Mouse (Mus musculus): ENCODE data around the gene 2310033P09Rik. TPM values are rescaled to one million over a fixed set of nuclear protein-coding genes. Genes with fewer than 3 reads are reported as not detected.
A peak's percentile ranks its signal among the peaks of the same experiment; 100 is the strongest.

2310033P09Rik gene
- 10 to 100 TPM; 26.6 to 27.3 TPM for total RNA-seq (2021)
- long read RNA-seq, transcript 2310033P09Rik-201 (7 exons, 1,285 nt) = major isoform, 26 of 40 reads
- long read RNA-seq, partial matches to known transcripts = 7 of 40 reads
- long read RNA-seq, other reads (novel, unspliced or antisense) = 7 of 40 reads

DNA sequence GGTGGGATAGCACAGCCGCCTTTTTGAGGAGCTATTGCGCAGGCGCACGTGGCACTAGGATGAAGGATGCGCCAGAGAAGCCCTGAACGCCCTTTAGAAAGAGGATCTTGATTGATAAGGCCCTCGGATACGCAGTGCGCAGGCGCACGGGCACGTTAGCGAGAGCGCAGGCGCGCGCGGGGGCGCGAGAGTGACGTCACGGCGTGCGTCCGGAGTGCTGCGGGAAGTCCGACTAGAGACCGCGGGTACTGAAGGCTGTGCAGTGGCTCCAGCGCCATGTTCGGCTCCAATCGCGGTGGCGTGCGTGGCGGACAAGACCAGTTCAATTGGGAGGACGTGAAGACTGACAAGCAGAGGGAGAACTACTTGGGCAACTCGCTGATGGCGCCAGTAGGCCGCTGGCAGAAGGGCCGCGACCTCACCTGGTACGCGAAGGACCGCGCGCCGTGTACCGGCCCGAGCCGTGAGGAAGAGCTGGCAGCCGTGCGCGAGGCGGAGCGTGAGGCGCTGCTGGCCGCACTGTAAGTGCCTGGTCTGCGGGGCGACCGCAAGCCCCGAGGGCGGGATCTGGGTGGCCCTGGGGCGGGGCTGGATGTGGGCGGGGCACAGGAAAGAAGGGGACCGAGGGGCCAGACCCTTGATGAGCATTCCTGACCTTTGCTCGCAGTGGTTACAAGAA, at the start of gene 2310033P09Rik:
Gene 2310033P09Rik, plus strand, starts transcription at position 169 of the 679 bp plus-strand sequence.
- DNase-seq (ENCODE audit: low spot score in 2 of 2) = peak; percentile 92 to 96

- no peak for DNase-seq (ENCODE audit: low spot score in 2 of 2)
These were observed 49.0 kb upstream of the 2310033P09Rik start for GRCm38 (mm10) chr11:59159099-59159498.

DNA sequence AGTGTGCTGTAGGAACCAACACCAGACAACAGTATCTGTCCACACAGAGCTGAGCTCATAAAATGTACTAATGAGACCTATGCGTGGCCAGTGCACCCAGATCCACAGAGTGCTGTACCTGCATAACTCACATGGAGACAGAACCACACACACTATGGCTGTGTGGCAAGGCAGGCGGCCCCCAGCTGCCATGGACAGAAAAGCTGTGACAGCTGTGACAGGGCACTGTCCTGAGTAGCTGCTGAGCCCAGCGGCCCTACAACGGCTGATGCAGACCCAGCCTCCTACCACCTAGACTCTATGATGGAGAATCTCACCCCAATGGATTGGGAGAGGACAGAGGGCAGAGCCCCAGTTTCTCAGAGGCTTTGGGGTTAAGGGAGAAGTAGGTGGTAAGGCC, 48.6 kb upstream of the 2310033P09Rik start:
- no peak for DNase-seq (ENCODE audit: low spot score in 2 of 2)

GRCm38 (mm10) chr11:59161398-59161797, 46.7 kb upstream of the 2310033P09Rik start:
- DNase-seq (ENCODE audit: low spot score in 2 of 2) = no peak

GRCm38 (mm10) chr11:59162443-59163254, 45.5 kb upstream of the 2310033P09Rik start:
- no peak for DNase-seq (ENCODE audit: low spot score in 2 of 2)

GRCm38 (mm10) chr11:59163255-59164236, 44.6 kb upstream of the 2310033P09Rik start, which contains the start of gene Iba57:
Gene Iba57 (minus strand): TSS chr11:59163739.
- DNase-seq (ENCODE audit: low spot score in 2 of 2) = peak; percentile 99

DNA sequence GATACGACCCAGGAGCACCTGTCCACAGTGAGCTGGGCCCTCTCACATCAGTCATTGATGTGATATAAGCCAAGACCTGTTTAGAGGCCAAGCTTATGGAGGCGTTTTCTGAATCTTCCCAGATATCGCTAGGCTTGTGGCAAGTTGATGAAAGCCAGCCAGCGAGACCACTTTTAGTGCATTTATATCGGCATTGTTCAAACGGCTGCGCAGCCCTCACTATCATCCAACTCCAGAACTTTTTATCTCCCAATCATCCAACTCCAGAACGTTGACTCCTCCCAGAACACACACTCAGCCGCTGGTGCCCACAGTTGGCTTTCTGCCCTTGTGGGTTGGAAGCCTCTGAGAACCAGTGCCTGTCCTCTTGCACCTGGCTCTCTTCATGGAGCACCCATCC, 43.7 kb upstream of the 2310033P09Rik start:
- DNase-seq (ENCODE audit: low spot score in 2 of 2) = no peak

DNA sequence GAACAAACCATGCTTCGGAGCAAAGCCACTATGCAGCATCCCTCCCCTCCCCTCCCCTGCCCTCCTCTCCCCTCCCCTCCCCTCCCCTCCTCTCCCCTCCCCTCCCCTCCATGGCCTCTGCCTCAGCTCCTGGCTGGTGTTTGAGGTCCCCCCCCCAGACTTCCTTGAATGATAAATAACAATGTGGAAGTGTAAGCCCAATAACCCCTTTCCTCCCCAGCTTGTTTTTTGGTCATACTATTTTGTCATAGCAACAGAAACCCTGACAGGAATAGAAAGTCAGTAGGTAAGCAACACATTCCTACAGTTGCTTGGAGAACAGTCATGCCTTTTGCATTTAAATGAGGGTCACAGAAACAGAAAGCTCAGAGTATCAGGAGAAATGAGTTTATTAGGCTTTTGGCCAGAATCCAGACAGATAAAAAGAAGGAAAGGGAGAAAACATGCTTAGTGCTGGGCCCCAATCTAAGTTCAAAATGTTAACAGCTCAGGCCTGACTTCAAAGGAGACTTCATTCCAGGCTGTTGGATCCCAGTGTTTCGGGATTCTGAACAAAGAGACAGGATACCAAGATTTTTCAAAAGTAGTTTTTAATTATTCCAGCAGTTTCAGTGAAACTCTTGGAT, 42.4 kb upstream of the 2310033P09Rik start:
- DNase-seq (ENCODE audit: low spot score in 2 of 2) = no peak

DNA sequence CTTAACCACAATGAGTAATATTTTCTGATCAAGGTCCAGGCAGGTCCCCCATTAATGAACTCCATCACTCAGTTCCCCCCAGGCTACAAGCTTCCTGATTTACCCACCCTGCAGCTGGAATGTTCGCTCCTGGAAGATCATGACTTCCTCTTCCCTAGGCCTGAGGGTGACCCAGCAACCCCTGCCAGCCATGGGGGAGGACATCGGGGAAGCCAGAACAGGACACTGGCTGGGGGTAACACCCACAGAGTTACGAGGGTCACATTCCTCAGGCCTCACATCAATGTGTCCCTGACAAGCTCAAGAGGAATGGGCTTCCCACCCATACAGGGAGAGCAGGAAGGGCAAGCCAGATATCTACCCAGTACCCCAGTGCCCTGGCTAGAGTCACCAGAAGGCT, 38.3 kb upstream of the 2310033P09Rik start:
- DNase-seq (ENCODE audit: low spot score in 2 of 2) = no peak

DNA sequence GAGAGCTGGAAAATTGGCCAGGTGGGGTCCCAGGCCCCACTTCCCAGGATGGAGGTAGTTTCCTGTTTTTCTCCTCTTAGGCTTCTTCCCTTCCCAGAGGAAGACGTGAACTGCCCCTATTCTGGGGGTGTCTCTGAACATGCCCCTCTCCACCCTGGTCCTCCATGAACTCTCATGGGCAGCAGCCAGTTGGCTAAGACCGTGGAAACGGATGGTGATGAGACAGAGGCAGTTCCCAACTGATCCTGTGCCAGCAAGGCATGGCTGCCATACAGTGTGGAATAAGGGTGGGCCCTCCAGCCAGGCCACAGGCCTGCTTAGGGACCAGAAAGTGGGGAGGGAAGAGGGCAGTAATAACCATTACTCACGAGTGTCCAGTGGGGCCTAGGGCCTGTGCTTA, 37.6 kb upstream of the 2310033P09Rik start:
- DNase-seq (ENCODE audit: low spot score in 2 of 2) = no peak

DNA sequence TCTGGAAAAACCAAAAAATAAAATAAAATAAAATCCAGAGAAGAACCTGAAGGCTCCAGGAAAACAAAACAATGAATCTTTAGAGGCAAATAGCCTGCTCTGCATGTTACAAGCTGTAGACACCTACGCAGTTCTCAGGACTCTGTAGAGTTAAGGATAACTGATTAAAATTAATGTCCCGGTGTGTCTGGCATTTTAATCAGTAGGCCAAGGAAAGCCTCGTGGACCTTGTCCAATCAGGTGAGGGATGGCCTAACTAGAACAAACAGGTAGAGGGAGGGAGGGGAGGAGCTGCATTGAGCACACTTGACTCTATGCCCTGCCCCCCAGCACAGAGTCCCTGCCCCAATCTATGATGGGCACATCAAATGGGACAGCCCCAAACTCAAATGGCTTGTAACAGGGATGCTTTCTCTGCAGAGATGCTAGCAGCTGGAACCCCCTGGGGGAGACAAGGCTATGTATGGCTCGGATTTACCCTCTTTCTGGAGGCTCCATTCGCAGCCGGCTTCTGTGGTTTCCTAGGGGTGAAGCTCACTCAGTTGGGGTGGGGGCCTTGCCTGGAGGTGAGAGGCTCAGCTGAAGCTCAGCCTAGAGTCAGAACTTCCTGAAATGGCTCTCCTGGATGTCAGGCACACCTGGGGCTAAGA, 33.8 kb upstream of the 2310033P09Rik start:
- no peak for DNase-seq (ENCODE audit: low spot score in 2 of 2)

DNA sequence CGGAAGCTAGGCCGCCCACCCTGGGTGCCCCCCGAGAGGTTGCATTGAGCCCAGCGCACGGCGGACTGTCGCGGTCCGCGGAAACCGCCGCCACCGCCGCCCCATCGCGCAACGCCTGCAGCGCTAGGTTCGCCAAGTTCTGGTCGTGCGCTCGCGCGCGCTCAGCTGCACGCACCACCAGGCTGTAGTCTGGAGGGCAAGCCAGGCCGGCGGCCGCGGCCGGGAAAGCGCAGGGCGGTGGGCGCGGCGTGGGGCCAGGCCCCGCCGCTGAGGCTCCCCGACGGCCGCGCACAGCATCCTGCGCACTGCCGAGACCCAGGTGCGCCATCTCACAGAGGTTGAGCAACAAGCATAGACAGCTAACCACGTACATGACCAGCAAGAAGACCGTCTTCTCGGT, 31.6 kb upstream of the 2310033P09Rik start:
- DNase-seq (ENCODE audit: low spot score in 2 of 2) = no peak

DNA sequence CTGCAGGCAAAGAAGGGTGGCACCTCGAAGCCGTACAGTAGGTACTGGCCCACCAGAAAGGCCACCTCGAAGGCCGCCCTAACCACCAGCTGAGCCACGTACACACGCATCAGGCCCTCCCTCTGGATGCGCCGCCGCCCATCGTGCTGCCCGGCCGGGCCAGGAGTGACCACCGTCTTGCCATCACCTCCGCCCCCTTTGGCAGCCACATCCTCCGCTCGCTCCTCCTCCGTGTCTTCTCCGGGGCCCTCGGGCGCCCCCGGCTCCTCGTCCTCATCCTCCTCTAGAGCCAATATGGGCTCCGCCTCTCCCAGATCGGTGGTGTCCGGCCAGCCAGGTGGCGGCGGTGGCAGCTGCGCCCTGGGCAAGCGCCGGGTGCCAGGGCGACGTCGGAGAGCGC, 31.2 kb upstream of the 2310033P09Rik start:
- no peak for DNase-seq (ENCODE audit: low spot score in 2 of 2)

- DNase-seq (ENCODE audit: low spot score in 2 of 2) = peak; percentile 24 to 35
These were observed 25.2 kb upstream of the 2310033P09Rik start, which contains the start of gene Gjc2 for GRCm38 (mm10) chr11:59182864-59183331. Gene Gjc2 (minus strand): TSS chr11:59183213.

- DNase-seq (ENCODE audit: low spot score in 2 of 2) = peak in 1 of 2 experiments; percentile 66
These were observed 24.3 kb upstream of the 2310033P09Rik start for GRCm38 (mm10) chr11:59183821-59184220.

DNA sequence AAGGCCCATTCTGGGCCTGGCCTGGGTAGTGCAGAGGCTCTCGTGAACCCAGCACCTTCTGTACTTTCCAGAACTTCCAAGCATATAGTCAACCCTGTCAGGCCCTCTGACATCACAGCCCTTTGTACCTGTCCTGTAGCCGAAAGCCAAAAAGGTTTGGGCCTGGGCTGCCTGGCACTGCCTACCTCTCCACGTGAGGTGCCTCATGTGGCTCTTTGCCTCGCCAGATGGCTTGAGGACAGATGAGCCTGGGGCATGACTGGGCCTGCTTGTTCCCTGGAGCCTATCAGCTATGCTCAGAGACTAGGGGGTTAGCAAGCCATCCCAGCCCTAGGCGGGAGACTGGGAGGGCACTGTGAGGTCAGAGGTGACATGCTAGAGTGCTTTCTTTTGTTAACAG, 22.6 kb upstream of the 2310033P09Rik start:
- DNase-seq (ENCODE audit: low spot score in 2 of 2) = no peak

- DNase-seq (ENCODE audit: low spot score in 2 of 2) = no peak
These were observed 20.4 kb upstream of the 2310033P09Rik start for GRCm38 (mm10) chr11:59187706-59188105.

DNA sequence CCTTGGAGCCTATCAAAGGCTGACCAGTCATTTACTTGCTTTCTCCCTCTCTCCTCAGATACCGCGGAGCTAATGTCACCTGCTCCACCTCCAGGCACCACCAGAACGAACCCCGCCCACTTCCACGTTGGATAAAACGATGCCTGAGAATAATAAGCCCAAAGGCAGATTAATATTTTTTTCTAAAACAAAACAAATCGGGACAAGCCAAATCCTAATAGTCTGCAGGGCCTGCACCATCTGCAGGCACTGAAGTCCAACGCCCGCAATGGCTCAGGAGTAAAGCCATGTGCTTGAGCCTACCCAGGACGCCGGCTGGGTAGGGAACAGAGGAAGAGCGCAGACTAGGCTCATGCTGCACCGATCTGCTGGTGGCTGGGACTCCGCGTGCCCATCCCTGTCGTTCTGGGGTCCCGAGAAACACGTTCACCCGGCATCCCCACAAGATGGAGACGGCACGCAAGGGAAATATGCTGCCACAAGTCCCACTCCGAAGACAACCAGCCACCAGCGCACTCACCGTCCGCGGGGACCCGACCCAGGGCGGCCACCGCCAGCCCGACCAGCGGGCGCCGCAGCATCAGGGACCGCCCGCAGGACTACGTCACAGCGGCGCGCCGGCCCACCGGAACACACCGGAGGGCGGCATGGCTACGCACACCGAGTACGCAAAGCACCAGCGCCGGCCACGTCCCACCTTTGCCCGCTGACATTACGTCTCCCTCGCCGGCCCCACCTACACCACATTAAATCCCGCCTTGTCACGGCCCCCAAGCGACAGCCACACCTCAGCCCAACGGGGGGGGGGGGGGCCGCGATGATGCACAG, 16.7 kb upstream of the 2310033P09Rik start:
- DNase-seq (ENCODE audit: low spot score in 2 of 2) = peak; percentile 91 to 92

- no peak for DNase-seq (ENCODE audit: low spot score in 2 of 2)
These were observed 16.1 kb upstream of the 2310033P09Rik start, which contains the start of gene Guk1 for GRCm38 (mm10) chr11:59192059-59192386. Gene Guk1 (minus strand): TSS chr11:59192212.
